Mouse (Mus musculus) testis, adult 2 months (tissue): ENCODE data around the gene A630095N17Rik.

Source experiments
- CTCF ChIP-seq: fragments of 200-500 bp; IDR thresholded peaks from 2 replicates; pipeline ENCODE4 v1.5.1; 2012; ENCODE audit warnings: low read depth, mild to moderate bottlenecking, inconsistent platforms, low read length, moderate library complexity; ENCODE audit not compliant: control insufficient read depth, insufficient read depth, insufficient replicate concordance
- POLR2A ChIP-seq: fragments of 200-500 bp; IDR thresholded peaks from 2 replicates; pipeline ENCODE4 v1.6.1; 2012; ENCODE audit warnings: low read depth, mild to moderate bottlenecking, inconsistent platforms, low read length, moderate library complexity; ENCODE audit not compliant: control insufficient read depth

GRCm38 (mm10) chr1:75182160-75182559, 49.7 kb downstream of the A630095N17Rik start:
- TF ChIP-seq POLR2A, result no peak
- TF ChIP-seq CTCF, result 0 out of 2 replicates have a peak, but pooled peaks have one; percentile 9
